Mouse (Mus musculus) myocyte (in vitro differentiated cells): ENCODE results near the gene Mipol1.
A peak's percentile ranks its signal among the peaks of the same experiment; 100 is the strongest.

ENCODE experiments used
- CEBPB ChIP-seq: IDR thresholded peaks from 2 replicates; pipeline ENCODE4 v1.6.1; 2011; ENCODE audit warnings: mild to moderate bottlenecking, moderate library complexity; ENCODE audit not compliant: poor library complexity, insufficient read depth, severe bottlenecking
- E2F4 ChIP-seq: IDR thresholded peaks from one replicate; pipeline ENCODE4 v1.6.1; 2011; ENCODE audit warnings: mild to moderate bottlenecking, control low read depth, moderate library complexity; ENCODE audit not compliant: insufficient read depth
- MAX ChIP-seq: IDR thresholded peaks from one replicate; pipeline ENCODE4 v1.6.1; 2011; ENCODE audit warnings: low read depth, mild to moderate bottlenecking, control low read depth
- MYOD1 ChIP-seq, 3 experiments: IDR thresholded peaks; one replicate each; pipeline ENCODE4 v1.6.1; 2011; ENCODE audit warnings: control low read depth in 2 of 3, low read depth in 2 of 3, mild to moderate bottlenecking in 2 of 3, moderate library complexity in 1 of 3; ENCODE audit not compliant: insufficient read length in 2 of 3, control insufficient read depth in 1 of 3
- MYOG ChIP-seq, 3 experiments: IDR thresholded peaks; one replicate each; pipeline ENCODE4 v1.6.1; 2011; ENCODE audit warnings: control low read depth in 2 of 3, low read depth in 2 of 3, mild to moderate bottlenecking in 2 of 3; ENCODE audit not compliant: insufficient read length in 2 of 3, control insufficient read depth in 1 of 3, insufficient read depth in 1 of 3
- POLR2A ChIP-seq: IDR thresholded peaks from one replicate; pipeline ENCODE4 v1.6.1; 2011; ENCODE audit warnings: low read depth, mild to moderate bottlenecking, control low read depth, moderate library complexity; ENCODE audit not compliant: insufficient read length
- POLR2AphosphoS2 ChIP-seq: IDR thresholded peaks from one replicate; pipeline ENCODE4 v1.6.1; 2011; ENCODE audit warnings: low read depth, control low read depth; ENCODE audit not compliant: insufficient read length
- REST ChIP-seq: IDR thresholded peaks from one replicate; pipeline ENCODE4 v1.6.1; 2011; ENCODE audit warnings: mild to moderate bottlenecking, control low read depth, moderate library complexity; ENCODE audit not compliant: insufficient read depth, insufficient read length
- SRF ChIP-seq: IDR thresholded peaks from one replicate; pipeline ENCODE4 v1.6.1; 2011; ENCODE audit warnings: low read depth; ENCODE audit not compliant: control insufficient read depth, insufficient read length
- TCF12 ChIP-seq: IDR thresholded peaks from one replicate; pipeline ENCODE4 v1.6.1; 2011; ENCODE audit warnings: mild to moderate bottlenecking, control low read depth; ENCODE audit not compliant: poor library complexity, insufficient read depth, severe bottlenecking
- TCF3 ChIP-seq: IDR thresholded peaks from one replicate; pipeline ENCODE4 v1.6.1; 2011; ENCODE audit warnings: low read depth, control low read depth; ENCODE audit not compliant: insufficient read length
- USF1 ChIP-seq: IDR thresholded peaks from one replicate; pipeline ENCODE4 v1.6.1; 2011; ENCODE audit warnings: low read depth, mild to moderate bottlenecking, control low read depth, moderate library complexity

DNA sequence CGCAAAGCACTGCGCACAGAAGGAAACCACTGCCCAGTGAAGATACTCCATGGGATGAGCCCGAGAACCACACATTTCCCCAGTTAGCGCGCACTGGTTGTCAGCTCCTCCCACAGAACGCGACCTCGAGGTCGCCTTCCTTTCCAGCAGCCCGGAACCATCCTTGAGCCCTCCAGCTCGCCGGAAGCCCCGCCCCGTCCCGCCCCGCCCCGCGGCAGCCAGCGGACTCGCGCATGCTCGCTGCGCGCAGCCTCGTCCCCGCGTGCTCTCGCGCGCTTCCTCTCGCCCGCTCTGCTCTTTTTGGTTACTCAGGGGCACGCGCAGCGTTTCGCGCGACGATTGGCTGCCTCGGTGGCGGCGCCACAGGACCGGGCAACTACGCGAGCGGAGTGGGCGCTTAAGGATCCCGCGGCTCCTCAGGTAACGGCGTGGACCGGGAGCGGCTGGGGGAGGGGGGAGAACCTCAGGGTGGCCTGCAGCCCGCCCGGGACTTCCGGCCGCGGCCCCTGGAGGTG, at the start of gene Mipol1, which contains the start of gene Prps1l3:
- TF ChIP-seq MAX: no peak
- TF ChIP-seq POLR2A: peak; percentile 75
- peak; percentile 28 for TF ChIP-seq E2F4
- TF ChIP-seq POLR2AphosphoS2: peak; percentile 72
- no peak for TF ChIP-seq TCF12
- TF ChIP-seq CEBPB: no peak
- peak; percentile 44 for TF ChIP-seq SRF
- peak in 1 of 3 experiments; percentile 16 for TF ChIP-seq MYOG (IDR thresholded peaks at IDR 0.05; ENCODE audit: control insufficient read depth in 1 of 3, insufficient read depth in 1 of 3, insufficient read length in 2 of 3, low read depth in 2 of 3)
- no peak for TF ChIP-seq USF1
- TF ChIP-seq MYOD1 (IDR thresholded peaks at IDR 0.05; ENCODE audit: control insufficient read depth in 1 of 3, insufficient read length in 2 of 3, low read depth in 2 of 3): no peak
- TF ChIP-seq TCF3: no peak
- no peak for TF ChIP-seq REST
